Mouse (Mus musculus) midbrain, postnatal 0 days (tissue): Measurements from ENCODE around the gene Dbndd1. TPM values are rescaled to one million over a fixed set of nuclear protein-coding genes. Genes with fewer than 3 reads are reported as not detected.
A peak's percentile ranks its signal among the peaks of the same experiment; 100 is the strongest.
"Not testable (repeated sequence)": the region's sequence is repeated elsewhere in the genome, so short reads cannot be mapped to it uniquely, and the experiment has no call there.

Source experiments
- ATAC-seq: fragments of 200-750 bp; cut with Nextera tagmentation; 2 replicates; pipeline ENCODE4 v1.8.0; 2017; ENCODE audit warnings: moderate number of reproducible peaks, mild to moderate bottlenecking, moderate TSS enrichment, moderate library complexity; ENCODE audit not compliant: low FRiP score
- DNase-seq: peaks from one replicate; pipeline ENCODE4 v3.0.0-alpha.2; 2015; ENCODE audit warnings: low spot score
- H3K27ac ChIP-seq: fragments of 300-500 bp; sonication (generic); 2 replicates; pipeline ENCODE4 v1.5.1; 2014; ENCODE audit warnings: low read depth, mild to moderate bottlenecking, low read length, mixed read lengths
- H3K27me3 ChIP-seq: fragments of 300-500 bp; sonication (generic); 2 replicates; pipeline ENCODE4 v1.6.1; 2014; ENCODE audit warnings: low read length, control low read depth, mixed read lengths; ENCODE audit not compliant: insufficient read depth
- H3K36me3 ChIP-seq: fragments of 300-500 bp; sonication (generic); 2 replicates; pipeline ENCODE4 v1.6.1; 2014; ENCODE audit warnings: low read length, control low read depth, mixed read lengths; ENCODE audit not compliant: insufficient read depth
- H3K4me1 ChIP-seq: fragments of 300-500 bp; sonication (generic); 2 replicates; pipeline ENCODE4 v1.6.1; 2014; ENCODE audit warnings: mild to moderate bottlenecking, control low read depth, antibody characterized with exemption, low read length, mixed read lengths; ENCODE audit not compliant: insufficient read depth
- H3K4me2 ChIP-seq: fragments of 300-500 bp; sonication (generic); 2 replicates; pipeline ENCODE4 v1.6.1; 2014; ENCODE audit warnings: low read depth, mild to moderate bottlenecking, low read length, mixed read lengths; ENCODE audit not compliant: poor library complexity, severe bottlenecking
- H3K4me3 ChIP-seq: fragments of 300-500 bp; sonication (generic); 2 replicates; pipeline ENCODE4 v1.5.1; 2014; ENCODE audit warnings: low read depth, mild to moderate bottlenecking, low read length, moderate library complexity
- H3K9ac ChIP-seq: fragments of 300-500 bp; sonication (generic); replicated peaks from 2 replicates; pipeline ENCODE4 v1.6.1; 2014; ENCODE audit warnings: mild to moderate bottlenecking, low read length, moderate library complexity, mixed read lengths; ENCODE audit not compliant: poor library complexity, severe bottlenecking
- H3K9me3 ChIP-seq: fragments of 300-500 bp; sonication (generic); 2 replicates; pipeline ENCODE4 v1.6.1; 2016; ENCODE audit warnings: low read length, control low read depth
- CTCF ChIP-seq: IDR thresholded peaks from 2 replicates; pipeline ENCODE4 v1.5.1; 2016; ENCODE audit warnings: antibody characterized with exemption, mild to moderate bottlenecking
- WGBS: fragments of 180-500 bp; shearing (Covaris S2); extraction: QIAGEN DNeasy Blood & Tissue Kit; methylation state at CpG from one replicate; pipeline ENCODE4 v1.1.7; 2014; 5-methylcytosine and 5-hydroxymethylcytosine counted together
- polyA plus RNA-seq: library from polyadenylated mRNA; unstranded; fragments of >200 nt; fragmentation: Nextera tagmentation; extraction: Ambion mirVana; gene quantifications from 2 replicates; pipeline ENCODE4 v1.2.1, GENCODE M21; 2015
- total RNA-seq: library from RNA; depleted of rRNA; stranded (reverse); fragments of >200 nt; gene quantifications from 2 replicates; pipeline ENCODE4 v1.2.3, GENCODE M21; 2014

Gene Dbndd1
- total and polyA plus RNA-seq, 2 experiments from 2014 or later, result 69.6 to 101 TPM

GRCm38 (mm10) chr8:123491280-123492075, 23.8 kb downstream of the Dbndd1 start:
- H3K27me3 ChIP-seq, result no peaks in the 10 kb centered on the region
- TF ChIP-seq CTCF, result no peak
- no peak for DNase-seq
- no peaks in the 10 kb centered on the region for H3K4me1 ChIP-seq
- ATAC-seq, result no peak
- no peak overlapping the region for H3K4me3 ChIP-seq
- no peak overlapping the region for H3K9ac ChIP-seq
- H3K27ac ChIP-seq, result no peak overlapping the region
- H3K9me3 ChIP-seq, result no peaks in the 10 kb centered on the region
- H3K36me3 ChIP-seq, result peaks cover 86% of the 10 kb centered on the region
- H3K4me2 ChIP-seq, result no peak overlapping the region
- WGBS, result 95% methylated on average over 15 of the region's 15 CpGs

GRCm38 (mm10) chr8:123482627-123483026, 32.6 kb downstream of the Dbndd1 start:
- no peak overlapping the region for H3K9ac ChIP-seq
- no peak for ATAC-seq
- no peaks in the 10 kb centered on the region for H3K9me3 ChIP-seq
- peaks cover 10% of the 10 kb centered on the region for H3K4me1 ChIP-seq
- no peak overlapping the region for H3K27ac ChIP-seq
- H3K36me3 ChIP-seq, result peaks cover 39% of the 10 kb centered on the region
- no peak for DNase-seq
- no peak overlapping the region for H3K4me3 ChIP-seq
- H3K4me2 ChIP-seq, result no peak overlapping the region
- 0 out of 2 replicates have a peak, but pooled peaks have one; percentile 23 for TF ChIP-seq CTCF
- no peaks in the 10 kb centered on the region for H3K27me3 ChIP-seq
- WGBS, result 89% methylated on average over 7 of the region's 7 CpGs

GRCm38 (mm10) chr8:123478456-123479218, 36.6 kb downstream of the Dbndd1 start:
- DNase-seq, result peak; percentile 42
- no peak for ATAC-seq
- peak overlapping the region; percentile 79 for H3K9ac ChIP-seq

GRCm38 (mm10) chr8:123477737-123478258, 37.5 kb downstream of the Dbndd1 start, which contains the start of gene Afg3l1:
Gene Afg3l1, plus strand, starts transcription at chr8:123477903.
- DNase-seq (peak; percentile 93), ATAC-seq (peak; percentile 92)
- no peaks in the 10 kb centered on the region for H3K27me3 ChIP-seq
- peak within 1 kb of the TSS; percentile 66 for H3K4me2 ChIP-seq
- TF ChIP-seq CTCF, result no peak
- H3K9me3 ChIP-seq, result no peaks in the 10 kb centered on the region
- 0% methylated on average over 55 of the region's 58 CpGs for WGBS
- H3K27ac ChIP-seq, result peak within 1 kb of the TSS; percentile 96
- H3K9ac ChIP-seq, result peak within 1 kb of the TSS; percentile 79
- H3K4me3 ChIP-seq, result peak within 1 kb of the TSS; percentile 74
- H3K36me3 ChIP-seq, result peaks cover 12% of the 10 kb centered on the region
- peaks cover 10% of the 10 kb centered on the region for H3K4me1 ChIP-seq

More at GRCm38 (mm10) chr8:123478456-123479218, 36.6 kb downstream of the Dbndd1 start:
- H3K4me1 ChIP-seq, result peaks cover 10% of the 10 kb centered on the region
- no peaks in the 10 kb centered on the region for H3K9me3 ChIP-seq
- H3K4me2 ChIP-seq, result peak overlapping the region; percentile 66
- peak overlapping the region; percentile 96 for H3K27ac ChIP-seq
- peak overlapping the region; percentile 74 for H3K4me3 ChIP-seq
- H3K36me3 ChIP-seq, result peaks cover 13% of the 10 kb centered on the region
- TF ChIP-seq CTCF, result no peak
- WGBS, result 35% methylated on average over 16 of the region's 16 CpGs
- no peaks in the 10 kb centered on the region for H3K27me3 ChIP-seq

- Histone ChIP-seq H3K4me2 (peak overlapping the region; percentile 66), H3K4me3 (peak overlapping the region; percentile 74), H3K9me3 (no peaks in the 10 kb centered on the region), H3K9ac (peak overlapping the region; percentile 79), H3K36me3 (peaks cover 8% of the 10 kb centered on the region), H3K27ac (peak overlapping the region; percentile 96), H3K4me1 (peaks cover 10% of the 10 kb centered on the region), H3K27me3 (no peaks in the 10 kb centered on the region)
- ATAC-seq, result peak; percentile 57
- TF ChIP-seq CTCF, result no peak
- DNase-seq, result peak; percentile 64
- 6% methylated on average over 34 of the region's 34 CpGs for WGBS
Observed at GRCm38 (mm10) chr8:123476911-123477736, 38.1 kb downstream of the Dbndd1 start.

- 65% methylated on average over 5 of the region's 5 CpGs for WGBS
- not testable (repeated sequence) for H3K36me3 ChIP-seq, H3K9me3 ChIP-seq, H3K9ac ChIP-seq, H3K27ac ChIP-seq, H3K4me2 ChIP-seq, H3K4me1 ChIP-seq, ATAC-seq, H3K4me3 ChIP-seq, H3K27me3 ChIP-seq, DNase-seq
Observed at GRCm38 (mm10) chr8:123474549-123474948, 40.7 kb downstream of the Dbndd1 start.

GRCm38 (mm10) chr8:123472991-123473390, 42.3 kb downstream of the Dbndd1 start:
- not testable (repeated sequence) for H3K36me3 ChIP-seq, H3K27ac ChIP-seq, H3K9ac ChIP-seq, H3K9me3 ChIP-seq, H3K4me3 ChIP-seq, DNase-seq, ATAC-seq, H3K4me1 ChIP-seq, H3K27me3 ChIP-seq, H3K4me2 ChIP-seq
- WGBS, result 81% methylated on average over 6 of the region's 6 CpGs
